Mouse (Mus musculus): Measurements from ENCODE around the gene Col8a2. TPM values are rescaled to one million over a fixed set of nuclear protein-coding genes. Genes with fewer than 3 reads are reported as not detected.

Col8a2 gene
- polyA plus RNA-seq, 1 experiment from 2014 or later = 1.4 TPM

DNA sequence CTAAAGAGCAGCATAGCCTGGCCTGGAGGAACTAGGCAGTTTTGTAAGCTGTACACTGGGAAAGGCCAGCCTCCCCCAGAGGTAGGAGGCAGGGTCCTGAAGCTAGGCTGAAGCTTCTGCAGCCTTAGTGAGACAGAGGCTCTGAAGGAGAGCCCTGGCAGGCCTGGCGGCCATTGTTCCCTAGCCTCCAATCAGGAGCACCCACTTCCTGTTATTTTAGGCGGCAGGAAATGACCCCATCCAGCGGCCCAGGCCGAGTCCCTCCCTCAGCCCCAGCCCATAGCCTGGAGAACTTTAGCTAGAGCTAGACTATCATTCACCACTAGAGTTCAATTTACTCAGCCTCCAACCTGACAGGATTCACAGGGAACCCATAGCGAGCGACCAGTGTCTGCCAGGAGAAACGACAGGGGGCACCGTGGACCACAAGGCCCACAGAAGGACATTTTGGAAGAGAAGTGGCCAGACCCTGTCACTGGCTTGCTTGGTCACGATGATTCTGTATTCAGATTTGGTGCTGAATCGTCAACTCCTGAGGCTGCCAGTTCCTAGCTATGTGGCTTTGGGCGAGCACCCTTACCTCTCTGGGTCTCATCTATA is 34.8 kb upstream of the Col8a2 start:
- no peaks in the 10 kb centered on the region for H3K27me3 ChIP-seq (ENCODE audit: control insufficient read depth, insufficient read depth, low read length)
- ATAC-seq (ENCODE audit: insufficient number of reproducible peaks, low FRiP score, low TSS enrichment, low read depth) = no peak
- no peak for DNase-seq (ENCODE audit: low spot score)
- H3K4me1 ChIP-seq (ENCODE audit: control insufficient read depth, insufficient read depth, low read length) = peaks cover 23% of the 10 kb centered on the region
- no peak overlapping the region for H3K4me2 ChIP-seq (ENCODE audit: low read depth, severe bottlenecking)
- H3K4me3 ChIP-seq (ENCODE audit: low read depth, low read length) = no peak overlapping the region
- H3K36me3 ChIP-seq (ENCODE audit: control insufficient read depth, insufficient read depth, low read length) = no peaks in the 10 kb centered on the region
- H3K27ac ChIP-seq (replicated peaks; ENCODE audit: low read depth, low read length) = no peak overlapping the region
- WGBS = 68% methylated on average over 11 of the region's 11 CpGs
- no peaks in the 10 kb centered on the region for H3K9me3 ChIP-seq (ENCODE audit: control insufficient read depth, low read length)
- H3K9ac ChIP-seq (ENCODE audit: low read length) = no peak overlapping the region

- H3K36me3 ChIP-seq (ENCODE audit: control insufficient read depth, insufficient read depth, low read length) = no peaks in the 10 kb centered on the region
- H3K4me2 ChIP-seq (ENCODE audit: low read depth, severe bottlenecking) = 0 out of 2 replicates have a peak overlapping the region, but pooled peaks have one; percentile 10
- H3K27me3 ChIP-seq (ENCODE audit: control insufficient read depth, insufficient read depth, low read length) = no peaks in the 10 kb centered on the region
- H3K4me1 ChIP-seq (ENCODE audit: control insufficient read depth, insufficient read depth, low read length) = peaks cover 31% of the 10 kb centered on the region
- no peak for ATAC-seq (ENCODE audit: insufficient number of reproducible peaks, low FRiP score, low TSS enrichment, low read depth)
- no peak overlapping the region for H3K4me3 ChIP-seq (ENCODE audit: low read depth, low read length)
- H3K9me3 ChIP-seq (ENCODE audit: control insufficient read depth, low read length) = no peaks in the 10 kb centered on the region
- no peak overlapping the region for H3K9ac ChIP-seq (ENCODE audit: low read length)
- 82% methylated on average over 17 of the region's 17 CpGs for WGBS
- no peak overlapping the region for H3K27ac ChIP-seq (replicated peaks; ENCODE audit: low read depth, low read length)
- no peak for DNase-seq (ENCODE audit: low spot score)
Observed at GRCm38 (mm10) chr4:126252411-126253237, 34.0 kb upstream of the Col8a2 start.

- Histone ChIP-seq H3K4me1 (ENCODE audit: control insufficient read depth, insufficient read depth, low read length) (peaks cover 35% of the 10 kb centered on the region), H3K27ac (replicated peaks; ENCODE audit: low read depth, low read length) (no peak overlapping the region), H3K4me2 (ENCODE audit: low read depth, severe bottlenecking) (peak overlapping the region; percentile 71; the same call in 1 of the 2 replicates), H3K9ac (ENCODE audit: low read length) (no peak overlapping the region), H3K4me3 (ENCODE audit: low read depth, low read length) (peak overlapping the region; percentile 99), H3K36me3 (ENCODE audit: control insufficient read depth, insufficient read depth, low read length) (no peaks in the 10 kb centered on the region), H3K27me3 (ENCODE audit: control insufficient read depth, insufficient read depth, low read length) (no peaks in the 10 kb centered on the region), H3K9me3 (ENCODE audit: control insufficient read depth, low read length) (no peaks in the 10 kb centered on the region)
- ATAC-seq (ENCODE audit: insufficient number of reproducible peaks, low FRiP score, low TSS enrichment, low read depth) (no peak), DNase-seq (ENCODE audit: low spot score) (no peak)
- WGBS = 76% methylated on average over 14 of the region's 14 CpGs
Observed at GRCm38 (mm10) chr4:126253637-126254272, 32.8 kb upstream of the Col8a2 start.

DNA sequence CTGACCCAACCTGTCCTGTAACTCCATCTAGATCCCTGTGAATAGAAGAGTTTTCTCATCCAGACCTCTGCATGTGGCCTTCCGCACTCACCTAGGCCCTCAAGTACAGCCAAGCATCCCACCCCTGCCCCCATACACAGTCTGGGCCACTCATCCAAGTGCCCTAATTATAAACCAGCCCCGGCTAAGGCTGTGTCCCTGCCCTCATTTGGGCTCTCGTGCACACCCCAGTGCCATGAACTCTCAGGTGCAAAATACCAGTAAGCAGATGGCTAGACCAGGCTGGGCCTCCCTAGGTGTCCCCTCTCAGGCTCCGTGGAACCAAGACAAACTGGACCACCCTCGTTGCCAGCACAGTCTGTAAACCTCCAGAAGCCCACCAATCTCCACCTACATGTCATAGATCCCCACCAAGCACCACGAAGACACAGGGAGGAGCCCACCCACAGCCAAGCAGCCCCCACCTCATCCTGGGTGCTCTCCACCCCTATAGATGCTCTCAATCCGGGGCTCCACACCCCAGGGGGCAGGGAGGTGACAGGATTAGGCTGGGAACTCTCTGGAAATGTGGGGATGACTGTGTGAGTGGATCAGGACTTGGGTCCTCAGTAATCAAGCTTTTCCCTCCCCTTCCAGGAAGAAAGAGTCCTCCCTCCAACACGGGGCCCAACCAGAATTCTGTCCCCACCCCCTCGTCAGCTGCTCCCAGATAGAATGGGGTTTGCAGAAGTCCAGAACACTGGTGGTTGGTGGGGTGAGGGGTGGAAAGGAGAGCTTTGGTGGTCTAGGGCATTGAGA is 32.1 kb upstream of the Col8a2 start:
- Histone ChIP-seq H3K27ac (replicated peaks; ENCODE audit: low read depth, low read length) (no peak overlapping the region), H3K4me1 (ENCODE audit: control insufficient read depth, insufficient read depth, low read length) (peaks cover 42% of the 10 kb centered on the region), H3K27me3 (ENCODE audit: control insufficient read depth, insufficient read depth, low read length) (no peaks in the 10 kb centered on the region), H3K4me3 (ENCODE audit: low read depth, low read length) (peak overlapping the region; percentile 99), H3K9me3 (ENCODE audit: control insufficient read depth, low read length) (no peaks in the 10 kb centered on the region), H3K9ac (ENCODE audit: low read length) (peak overlapping the region; percentile 96), H3K4me2 (ENCODE audit: low read depth, severe bottlenecking) (peak overlapping the region; percentile 71), H3K36me3 (ENCODE audit: control insufficient read depth, insufficient read depth, low read length) (no peaks in the 10 kb centered on the region)
- ATAC-seq (ENCODE audit: insufficient number of reproducible peaks, low FRiP score, low TSS enrichment, low read depth) = no peak
- DNase-seq (ENCODE audit: low spot score) = no peak
- 13% methylated on average over 9 of the region's 9 CpGs for WGBS

DNA sequence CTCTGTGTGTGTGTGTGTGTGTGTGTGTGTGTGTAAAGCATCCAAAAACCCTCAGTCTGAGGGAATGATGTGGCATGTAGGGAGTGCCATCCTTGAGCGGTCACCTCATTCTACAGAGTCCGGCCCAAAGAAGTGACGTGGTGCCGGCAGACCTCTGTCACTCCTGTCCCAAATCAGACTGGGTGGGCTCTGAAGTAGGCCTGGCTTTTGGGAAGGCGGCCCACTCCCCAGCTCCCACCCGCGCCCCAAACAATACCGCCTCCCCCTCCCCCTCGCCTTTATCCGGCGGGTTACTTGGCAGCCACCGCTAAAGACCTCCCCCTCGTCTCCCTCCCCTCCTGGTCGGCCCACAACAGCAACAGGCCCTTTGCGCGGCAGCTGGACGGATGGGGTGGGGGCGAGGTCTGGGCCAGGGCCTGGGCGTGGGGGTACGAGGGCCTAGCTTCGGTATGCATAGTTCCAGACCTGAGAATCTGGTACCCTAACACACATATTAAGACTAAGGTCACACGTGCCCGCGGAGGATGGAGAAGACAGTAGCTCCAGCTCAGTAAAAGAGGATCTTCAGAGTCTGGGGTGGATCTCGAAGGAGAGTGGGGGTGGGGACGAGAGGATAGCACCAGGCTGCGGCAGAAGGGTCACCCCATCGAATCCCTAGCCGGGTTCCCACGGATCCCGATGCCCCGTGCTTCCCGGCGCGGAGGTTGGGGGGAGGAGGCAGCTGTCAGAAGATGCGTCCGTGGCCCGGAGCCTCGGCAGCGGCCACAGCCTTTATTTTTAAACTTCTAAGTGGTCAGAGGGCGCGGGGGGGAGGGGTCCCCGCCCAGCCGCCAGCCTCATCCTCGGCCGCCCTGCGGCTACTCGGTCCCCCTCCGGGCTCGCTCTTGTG is 31.2 kb upstream of the Col8a2 start:
- Histone ChIP-seq H3K27me3 (ENCODE audit: control insufficient read depth, insufficient read depth, low read length) (no peaks in the 10 kb centered on the region), H3K9ac (ENCODE audit: low read length) (peak overlapping the region; percentile 96), H3K36me3 (ENCODE audit: control insufficient read depth, insufficient read depth, low read length) (no peaks in the 10 kb centered on the region), H3K4me2 (ENCODE audit: low read depth, severe bottlenecking) (peak overlapping the region; percentile 71), H3K4me3 (ENCODE audit: low read depth, low read length) (peak overlapping the region; percentile 99), H3K27ac (replicated peaks; ENCODE audit: low read depth, low read length) (peak overlapping the region; percentile 88), H3K4me1 (ENCODE audit: control insufficient read depth, insufficient read depth, low read length) (peaks cover 49% of the 10 kb centered on the region), H3K9me3 (ENCODE audit: control insufficient read depth, low read length) (no peaks in the 10 kb centered on the region)
- DNase-seq (ENCODE audit: low spot score) (peak; percentile 71), ATAC-seq (ENCODE audit: insufficient number of reproducible peaks, low FRiP score, low TSS enrichment, low read depth) (no peak; the same call in 1 of the 2 replicates)
- WGBS = 0% methylated on average over 50 of the region's 50 CpGs

- Histone ChIP-seq H3K36me3 (ENCODE audit: control insufficient read depth, insufficient read depth, low read length) (no peaks in the 10 kb centered on the region), H3K9me3 (ENCODE audit: control insufficient read depth, low read length) (no peaks in the 10 kb centered on the region), H3K27me3 (ENCODE audit: control insufficient read depth, insufficient read depth, low read length) (no peaks in the 10 kb centered on the region), H3K9ac (ENCODE audit: low read length) (peak within 1 kb of the TSS; percentile 96), H3K4me1 (ENCODE audit: control insufficient read depth, insufficient read depth, low read length) (peaks cover 57% of the 10 kb centered on the region), H3K4me3 (ENCODE audit: low read depth, low read length) (peak within 1 kb of the TSS; percentile 99), H3K27ac (replicated peaks; ENCODE audit: low read depth, low read length) (peak within 1 kb of the TSS; percentile 88), H3K4me2 (ENCODE audit: low read depth, severe bottlenecking) (peak within 1 kb of the TSS; percentile 71)
- peak; percentile 79 for ATAC-seq (ENCODE audit: insufficient number of reproducible peaks, low FRiP score, low TSS enrichment, low read depth)
- peak; percentile 90 for DNase-seq (ENCODE audit: low spot score)
- 1% methylated on average over 51 of the region's 59 CpGs for WGBS
Observed at GRCm38 (mm10) chr4:126256131-126256791, 30.3 kb upstream of the Col8a2 start, which contains the start of gene Map7d1. Map7d1 (minus strand) TSS chr4:126256343.

Measured in limb, embryonic 11.5 days (tissue).